Comparison of ENCODE assay signal across 11 mouse cellular contexts in the genomic region with DNA sequence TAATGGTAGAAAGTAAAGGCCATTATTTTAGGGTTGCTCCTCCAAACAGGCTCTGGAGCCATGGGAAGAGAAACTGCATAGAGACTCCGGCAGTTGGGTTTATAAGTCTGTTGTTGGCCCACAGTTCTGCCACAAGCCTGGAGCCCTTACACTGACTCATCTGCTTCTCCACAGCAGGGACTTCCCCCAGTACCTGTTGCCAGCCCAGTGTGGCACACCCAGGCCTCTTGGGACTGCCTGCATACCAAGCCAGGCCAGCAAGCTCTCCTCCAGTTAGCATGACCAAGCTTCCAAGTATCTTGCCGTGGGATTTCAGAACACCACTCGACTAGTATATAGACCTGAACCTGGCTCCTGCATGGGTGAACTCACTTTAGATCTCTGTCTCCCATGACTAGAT.
DNase-seq lines count a peak whose midpoint lies in the region.
"Had no signal": no experiment of that assay in that cellular context is flagged by ENCODE, and none has a peak within 500 bp of the region (broad histone marks: within the 10 kb centered on the region; RNA-seq: fewer than 3 reads in every experiment).

No protein-coding gene starts in this region.

- peak; percentile 25 for DNase-seq in kidney, postnatal 10 days
- no peak for DNase-seq in kidney, postnatal 25 days
- peak; percentile 15 for DNase-seq in A20 (ENCODE audit: low read depth, low spot score)
- DNase-seq in Muller cell, postnatal 12 days (ENCODE audit: inconsistent ontology term): peak; percentile 72
- DNase-seq in induced T-regulatory cell, adult 2 months (ENCODE audit: low read depth): peak; percentile 47
- DNase-seq in thymus, postnatal 25 days: no peak
- no peak for DNase-seq in thymus, postnatal 4 days
- DNase-seq: cerebellum, postnatal 10 days; kidney, adult 9 months; liver, postnatal 0 days; right cerebral cortex, adult 18-20 months had no signal

Comparison
In these comparisons a context has a peak if more than half of its experiments do, and no peak if none do; other contexts are left out.
1. DNase-seq: peak in kidney, postnatal 10 days (single experiment), A20 (single experiment), Muller cell, postnatal 12 days (single experiment) and induced T-regulatory cell, adult 2 months (single experiment); none in kidney, postnatal 25 days (0 of 2), thymus, postnatal 25 days (single experiment) and thymus, postnatal 4 days (single experiment).